Mouse (Mus musculus) G1E-ER4 (cell line): Measurements from ENCODE around the gene Mcpt1. TPM values are rescaled to one million over a fixed set of nuclear protein-coding genes. Genes with fewer than 3 reads are reported as not detected.
"Not testable (repeated sequence)": the region's sequence is repeated elsewhere in the genome, so short reads cannot be mapped to it uniquely, and the experiment has no call there.

Source experiments
- GATA1 ChIP-seq: IDR thresholded peaks from one replicate; pipeline ENCODE4 v1.8.0; 2012; ENCODE audit warnings: low read length, inconsistent platforms
- polyA plus RNA-seq: library from polyadenylated mRNA; stranded (reverse); fragments of >175 nt; gene quantifications from 2 replicates; pipeline ENCODE4 v1.2.3, GENCODE M21; 2012

Gene Mcpt1
- 0.05 and 0.10 TPM in 2 replicates for polyA plus RNA-seq

GRCm38 (mm10) chr14:56017671-56018070 lies at the start of gene Mcpt1:
Gene Mcpt1, plus strand, starts transcription at chr14:56017971.
- TF ChIP-seq GATA1, result not testable (repeated sequence)

- TF ChIP-seq GATA1, result no peak
These were observed 4.6 kb upstream of the Mcpt1 start for GRCm38 (mm10) chr14:56013147-56013546.

- no peak for TF ChIP-seq GATA1
These were observed 3.8 kb upstream of the Mcpt1 start for GRCm38 (mm10) chr14:56013924-56014323.

GRCm38 (mm10) chr14:56019446-56019845 lies 1.7 kb downstream of the Mcpt1 start:
- no peak for TF ChIP-seq GATA1

GRCm38 (mm10) chr14:56021305-56021704 lies 3.5 kb downstream of the Mcpt1 start:
- peak; percentile 51 for TF ChIP-seq GATA1

GRCm38 (mm10) chr14:56030395-56030794 lies 12.6 kb downstream of the Mcpt1 start, which contains the start of gene Mcpt9:
Gene Mcpt9, minus strand, starts transcription at chr14:56030495.
- TF ChIP-seq GATA1, result not testable (repeated sequence)

GRCm38 (mm10) chr14:56034433-56034832 lies 16.7 kb downstream of the Mcpt1 start:
- no peak for TF ChIP-seq GATA1

GRCm38 (mm10) chr14:56041792-56042191 lies 24.0 kb downstream of the Mcpt1 start, which contains the start of gene Mcpt2:
Gene Mcpt2, plus strand, starts transcription at chr14:56042041.
- TF ChIP-seq GATA1, result peak; percentile 39

- TF ChIP-seq GATA1, result no peak
These were observed 37.6 kb downstream of the Mcpt1 start for GRCm38 (mm10) chr14:56055408-56055807.

GRCm38 (mm10) chr14:56057722-56058121 lies 40.0 kb downstream of the Mcpt1 start:
- TF ChIP-seq GATA1, result peak; percentile 21

- not testable (repeated sequence) for TF ChIP-seq GATA1
These were observed 44.4 kb downstream of the Mcpt1 start, which contains the start of gene Mcpt4 for GRCm38 (mm10) chr14:56062213-56062612. Gene Mcpt4, minus strand, starts transcription at chr14:56062313.

Other genes with a start within 250 kb of the Mcpt1 start
- gene Adcy4, start 233.9 kb upstream of the Mcpt1 start, polyA plus RNA-seq, result 0.01 and 0.06 TPM in 2 replicates
- 0.28 and 0.29 TPM in 2 replicates for gene Ripk3, start 229.1 kb upstream of the Mcpt1 start, polyA plus RNA-seq
- gene Nfatc4, start 194.8 kb upstream of the Mcpt1 start, polyA plus RNA-seq, result 0.04 TPM in 1 of 2 replicates, not detected in the other
- gene Nynrin, start 164.0 kb upstream of the Mcpt1 start, polyA plus RNA-seq, result 0.05 and 0.06 TPM in 2 replicates
- 0.08 and 0.09 TPM in 2 replicates for gene Cbln3, start 133.6 kb upstream of the Mcpt1 start, polyA plus RNA-seq
- 15.0 and 15.8 TPM in 2 replicates for gene Khnyn, start 133.0 kb upstream of the Mcpt1 start, polyA plus RNA-seq
- gene Sdr39u1, start 117.7 kb upstream of the Mcpt1 start, polyA plus RNA-seq, result not detected in 2 replicates
- not detected in 2 replicates for gene Cma1, start 73.3 kb upstream of the Mcpt1 start, polyA plus RNA-seq
- not detected in 2 replicates for gene Cma2, start 67.0 kb upstream of the Mcpt1 start, polyA plus RNA-seq
- not detected in 2 replicates for gene Mcpt9, start 12.5 kb downstream of the Mcpt1 start, polyA plus RNA-seq
- gene Mcpt2, start 24.1 kb downstream of the Mcpt1 start, polyA plus RNA-seq, result 0.08 TPM in 2 replicates
- not detected in 2 replicates for gene Mcpt4, start 44.3 kb downstream of the Mcpt1 start, polyA plus RNA-seq
- not detected in 2 replicates for gene Mcpt8, start 67.3 kb downstream of the Mcpt1 start, polyA plus RNA-seq
- not detected in 2 replicates for gene Ctsg, start 84.6 kb downstream of the Mcpt1 start, polyA plus RNA-seq
- gene Gzme, start 102.7 kb downstream of the Mcpt1 start, polyA plus RNA-seq, result not detected in 2 replicates
- gene Gzmd, start 114.6 kb downstream of the Mcpt1 start, polyA plus RNA-seq, result not detected in 2 replicates
- not detected in 2 replicates for gene Gzmg, start 141.6 kb downstream of the Mcpt1 start, polyA plus RNA-seq
- not detected in 2 replicates for gene Gzmn, start 156.6 kb downstream of the Mcpt1 start, polyA plus RNA-seq
- not detected in 2 replicates for gene Gzmf, start 193.4 kb downstream of the Mcpt1 start, polyA plus RNA-seq
- gene Gzmc, start 216.7 kb downstream of the Mcpt1 start, polyA plus RNA-seq, result not detected in 2 replicates
- 0.13 and 0.36 TPM in 2 replicates for gene Gzmb, start 244.3 kb downstream of the Mcpt1 start, polyA plus RNA-seq